Mouse (Mus musculus): ENCODE measurements around the gene Gm20716. TPM values are rescaled to one million over a fixed set of nuclear protein-coding genes. Genes with fewer than 3 reads are reported as not detected.

Gene Gm20716
- total RNA-seq (2023), result 1 to 10 TPM; 1.4 to 4.8 TPM

GRCm38 (mm10) chr2:168230026-168230728 lies at the start of gene Gm20716, which contains the start of the genes Dpm1 and Mocs3:
Gm20716 (minus strand) TSS chr2:168230364.
Dpm1 (minus strand) TSS chr2:168230591.
Mocs3 (plus strand) TSS chr2:168230622.

GRCm38 (mm10) chr2:168206725-168207644 lies 23.2 kb downstream of the Gm20716 start, which contains the start of gene Adnp:
Adnp (minus strand) TSS chr2:168207112.

Other genes with a start within 250 kb of the Gm20716 start
- gene Ripor3, start 219.7 kb downstream of the Gm20716 start, total RNA-seq (2023), result under 1 TPM in 1 of 2 experiments, not detected in 1; 0.55 TPM
- gene Pard6b, start 149.4 kb downstream of the Gm20716 start, total RNA-seq (2023), result under 1 TPM in 1 of 2 experiments, not detected in 1; 0.11 TPM
- 10 to 100 TPM; 59.1 to 59.2 TPM for gene Adnp, start 23.3 kb downstream of the Gm20716 start, total RNA-seq (2023)
- gene Dpm1, start 227 bp upstream of the Gm20716 start, total RNA-seq (2023), result 10 to 100 TPM; 88.4 to 90.9 TPM
- gene Mocs3, start 258 bp upstream of the Gm20716 start, total RNA-seq (2023), result 1 to 10 TPM; 5.1 to 7.0 TPM
- under 1 TPM; 0.24 to 0.31 TPM for gene Kcng1, start 51.4 kb upstream of the Gm20716 start, total RNA-seq (2023)

Measured in neutrophil, adult 59 days (primary cell).